Mouse (Mus musculus) layer of hippocampus, adult 2 months (tissue): ENCODE data around the gene Slc25a22. TPM values are rescaled to one million over a fixed set of nuclear protein-coding genes. Genes with fewer than 3 reads are reported as not detected.
"Not testable (repeated sequence)": the region's sequence is repeated elsewhere in the genome, so short reads cannot be mapped to it uniquely, and the experiment has no call there.

Source experiments
- DNase-seq, 2 experiments: peaks; one replicate each; pipeline ENCODE4 v3.0.0; 2022; ENCODE audit warnings: low spot score in 2 of 2
- H3K27ac ChIP-seq: fragments of 200-600 bp; 2 replicates; pipeline ENCODE4 v1.8.1; 2022
- H3K4me3 ChIP-seq: fragments of 200-600 bp; 2 replicates; pipeline ENCODE4 v1.8.1; 2022; ENCODE audit warnings: mild to moderate bottlenecking
- CTCF ChIP-seq: fragments of 200-600 bp; conservative IDR thresholded peaks from 2 replicates; pipeline ENCODE4 v1.8.1; 2022; ENCODE audit warnings: antibody characterized with exemption, mild to moderate bottlenecking, moderate library complexity
- total RNA-seq, 2 experiments: library from RNA; stranded (reverse); gene quantifications; 2 replicates each; pipeline ENCODE4 v1.2.3; 2021

Slc25a22 gene
- total RNA-seq, 2 experiments from 2014 or later, result 338 to 343 TPM

DNA sequence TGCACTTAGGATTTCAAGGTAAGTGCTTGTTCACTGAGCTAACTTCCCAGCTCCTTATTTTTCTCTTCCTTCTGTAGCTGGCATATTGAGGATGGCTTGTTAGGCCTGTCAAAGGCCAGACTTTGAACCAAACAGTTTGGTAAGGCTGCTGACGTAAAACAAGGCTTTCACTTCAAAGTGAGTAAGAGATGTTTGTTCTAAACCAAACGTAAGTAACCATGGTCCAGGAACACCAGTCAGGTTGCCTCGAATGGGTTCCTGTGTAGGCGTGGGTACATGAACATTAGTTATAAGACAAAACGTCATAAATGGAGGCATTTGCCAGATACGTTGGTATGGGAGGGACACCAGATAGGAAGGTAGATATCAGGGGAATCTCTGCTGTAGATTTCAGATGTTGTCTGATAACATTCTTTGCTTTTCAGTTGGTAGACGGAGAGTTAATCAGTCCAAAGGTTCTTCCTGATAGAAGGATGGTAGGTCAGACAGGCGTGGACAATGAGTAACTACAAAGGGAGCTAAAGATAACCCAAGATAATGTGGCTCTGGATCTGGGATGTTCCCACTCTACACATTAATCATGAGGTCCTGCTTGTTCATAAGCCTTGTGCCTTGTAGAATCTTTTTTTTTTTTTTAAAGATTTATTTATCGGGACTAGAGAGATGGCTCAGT is 17.5 kb downstream of the Slc25a22 start:
- no peak overlapping the region for H3K27ac ChIP-seq
- DNase-seq, result no peak
- H3K4me3 ChIP-seq, result no peak overlapping the region
- no peak for TF ChIP-seq CTCF

DNA sequence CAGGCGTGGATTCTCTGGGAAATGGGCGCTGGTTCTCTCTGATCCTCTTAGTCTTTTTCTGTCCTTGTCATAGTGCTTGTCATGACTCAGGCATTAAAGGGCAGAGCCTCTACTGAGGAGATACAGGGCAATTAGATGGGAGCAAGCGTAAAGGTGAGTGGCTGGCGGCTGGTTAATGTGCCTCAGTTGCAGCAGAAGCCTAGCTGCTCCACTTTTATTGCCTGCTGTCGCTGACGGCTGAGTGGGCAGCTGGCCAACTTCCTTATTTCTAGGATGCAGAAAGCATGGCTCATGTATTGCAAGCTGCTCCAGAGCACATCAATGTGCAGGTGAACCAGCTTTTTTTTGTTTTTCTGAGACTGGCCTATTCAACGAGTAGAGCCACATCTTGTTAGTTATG is 18.7 kb downstream of the Slc25a22 start:
- TF ChIP-seq CTCF, result no peak
- Histone ChIP-seq H3K4me3 (no peak overlapping the region), H3K27ac (peak overlapping the region; percentile 14; the same call in 1 of the 2 replicates)
- peak in 1 of 2 experiments; percentile 61 for DNase-seq

DNA sequence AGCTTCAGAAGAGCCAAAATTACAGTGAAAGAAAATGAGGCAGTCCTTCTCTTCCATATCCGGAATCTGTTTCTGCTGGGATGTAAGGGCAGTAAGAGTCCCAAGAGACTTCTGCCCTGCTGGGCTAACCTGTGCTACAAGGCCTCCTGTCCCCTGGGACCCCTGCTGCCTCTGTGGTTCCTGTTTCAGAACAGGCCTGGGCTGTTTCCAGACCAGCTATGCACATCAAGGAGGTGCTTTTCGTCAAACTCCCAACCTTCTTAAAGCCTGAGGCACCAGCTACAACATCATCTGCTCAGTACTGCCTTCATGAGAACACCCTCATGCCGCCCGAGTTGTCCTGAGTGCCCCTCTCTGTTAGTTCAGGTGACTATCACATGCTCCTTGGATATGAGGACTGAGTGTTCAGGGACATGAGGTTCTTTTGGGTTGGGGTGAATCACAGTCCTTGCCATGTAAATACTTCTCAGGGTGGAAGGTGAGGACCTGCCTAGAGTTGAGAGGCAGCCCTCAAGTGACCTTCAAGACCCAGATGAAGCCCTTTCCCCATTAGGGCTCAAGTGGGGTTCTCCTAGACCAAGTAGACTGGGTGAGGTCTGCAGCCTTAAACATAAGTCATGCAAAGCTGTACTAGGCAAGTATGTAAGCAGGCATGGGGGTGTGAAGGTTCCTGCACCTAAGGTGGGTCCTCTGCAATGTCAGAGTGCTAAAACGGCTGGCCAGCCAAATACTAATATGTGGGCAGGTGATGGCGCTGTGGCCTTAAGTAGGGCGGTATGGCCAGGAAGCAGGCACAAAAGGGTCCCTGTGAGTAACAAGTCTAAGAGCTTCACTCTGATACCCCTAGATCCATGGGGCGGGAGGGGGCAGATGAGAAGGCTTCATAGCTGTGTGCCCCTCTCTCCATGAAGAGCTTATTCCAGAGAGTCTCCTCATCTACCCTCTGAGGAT is 19.7 kb downstream of the Slc25a22 start:
- Histone ChIP-seq H3K27ac (no peak overlapping the region), H3K4me3 (no peak overlapping the region)
- no peak for DNase-seq
- TF ChIP-seq CTCF, result peak; percentile 16; the same call in 1 of the 2 replicates

DNA sequence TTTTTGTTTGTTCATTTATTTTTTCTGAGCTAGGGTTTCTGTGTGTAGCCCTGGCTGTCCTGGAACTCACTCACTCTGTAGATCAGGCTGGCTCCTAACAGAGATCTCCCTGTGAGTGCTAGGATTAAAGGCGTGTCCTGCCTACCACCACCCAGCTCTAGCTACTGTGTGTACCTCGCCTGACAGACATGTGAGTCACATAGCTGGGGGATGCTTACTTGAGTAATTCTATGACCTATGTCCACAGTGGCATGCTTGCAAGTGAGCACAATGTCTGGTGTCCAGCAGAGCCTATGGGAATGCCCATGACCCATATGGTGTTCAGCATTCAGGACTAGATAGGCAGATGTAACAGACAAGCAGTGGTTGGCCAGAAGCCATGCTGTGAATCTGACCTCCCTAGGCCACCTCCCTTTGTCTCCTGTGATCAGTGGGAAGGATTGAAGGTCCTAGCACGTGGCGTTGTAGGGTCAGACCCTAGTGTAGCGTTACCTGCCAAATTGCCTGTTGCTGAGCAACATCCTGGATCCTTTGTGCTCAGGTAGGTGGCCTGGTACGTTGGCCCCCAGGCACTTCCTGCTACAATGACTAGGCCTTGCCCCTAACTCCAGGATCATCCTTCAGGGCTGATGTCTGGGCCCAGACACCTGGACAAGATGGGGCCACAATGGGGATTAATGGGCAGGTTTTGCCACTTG is 21.4 kb downstream of the Slc25a22 start:
- no peak overlapping the region for H3K27ac ChIP-seq
- DNase-seq, result no peak
- no peak for TF ChIP-seq CTCF
- H3K4me3 ChIP-seq, result no peak overlapping the region

DNA sequence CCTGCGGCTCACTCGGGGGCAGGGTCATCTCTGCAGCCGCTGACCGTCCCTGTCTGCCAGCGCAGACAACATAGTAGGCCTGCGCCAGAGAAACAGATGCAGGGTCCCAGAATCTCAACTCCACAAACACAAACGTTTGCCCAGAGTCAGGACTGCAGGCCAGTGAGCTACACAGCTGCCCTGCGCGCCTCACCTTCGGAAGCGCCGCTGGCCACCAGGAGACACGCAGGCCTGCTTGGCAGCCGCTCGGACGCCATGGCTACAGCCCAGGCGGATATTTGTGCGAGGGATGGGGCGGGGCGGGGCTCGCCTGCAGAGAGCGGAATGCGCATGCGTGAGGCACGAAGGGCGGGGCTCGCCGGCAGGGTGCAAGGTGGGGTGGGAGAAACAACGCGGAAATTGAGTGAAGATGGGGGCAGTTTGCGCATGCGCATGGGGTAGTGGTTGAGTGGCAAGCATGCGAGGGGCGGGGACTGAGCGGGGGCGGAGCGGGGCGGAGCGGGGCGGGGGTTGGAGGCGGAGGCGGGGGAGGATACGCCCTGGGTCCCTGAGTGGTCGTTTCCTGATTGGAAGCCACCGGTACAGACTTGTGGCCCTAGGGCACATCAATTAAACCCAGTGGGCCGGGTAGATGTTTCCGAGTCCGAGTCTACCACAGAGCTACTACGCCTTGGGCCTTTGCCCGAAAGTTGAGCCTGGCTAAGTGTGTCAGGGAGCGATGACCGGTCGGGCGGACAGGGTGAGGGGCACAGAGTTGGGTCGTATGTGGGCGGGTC is 23.7 kb downstream of the Slc25a22 start, which contains the start of gene Gatd1:
TSS of gene Gatd1 (minus strand) at position 328 of the 776 bp plus-strand sequence.
- peak; percentile 99 to 100 for DNase-seq
- Histone ChIP-seq H3K4me3 (peak within 1 kb of the TSS; percentile 99), H3K27ac (peak within 1 kb of the TSS; percentile 94)
- TF ChIP-seq CTCF, result peak; percentile 37

DNA sequence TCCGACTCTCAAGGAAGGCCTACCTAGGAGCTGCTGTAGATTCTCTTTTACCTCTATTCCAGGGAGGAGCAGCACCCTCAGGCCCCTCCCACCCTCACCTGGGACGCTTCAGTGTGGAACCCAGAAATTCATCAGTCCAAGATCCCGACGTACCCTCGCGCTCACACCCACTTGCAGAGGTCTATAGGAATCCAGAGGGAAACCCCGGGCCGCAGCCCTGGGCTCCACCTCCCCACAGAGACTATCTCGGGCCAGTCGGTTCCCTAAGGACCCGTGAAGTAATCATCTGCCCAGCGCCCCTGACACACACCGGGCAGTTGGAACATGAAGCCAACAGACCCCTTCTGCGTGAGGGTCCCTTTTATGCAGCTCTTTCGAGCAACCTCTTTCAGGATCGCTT is 24.4 kb downstream of the Slc25a22 start:
- DNase-seq, result no peak
- H3K4me3 ChIP-seq, result peak overlapping the region; percentile 99
- no peak for TF ChIP-seq CTCF
- H3K27ac ChIP-seq, result peak overlapping the region; percentile 93

DNA sequence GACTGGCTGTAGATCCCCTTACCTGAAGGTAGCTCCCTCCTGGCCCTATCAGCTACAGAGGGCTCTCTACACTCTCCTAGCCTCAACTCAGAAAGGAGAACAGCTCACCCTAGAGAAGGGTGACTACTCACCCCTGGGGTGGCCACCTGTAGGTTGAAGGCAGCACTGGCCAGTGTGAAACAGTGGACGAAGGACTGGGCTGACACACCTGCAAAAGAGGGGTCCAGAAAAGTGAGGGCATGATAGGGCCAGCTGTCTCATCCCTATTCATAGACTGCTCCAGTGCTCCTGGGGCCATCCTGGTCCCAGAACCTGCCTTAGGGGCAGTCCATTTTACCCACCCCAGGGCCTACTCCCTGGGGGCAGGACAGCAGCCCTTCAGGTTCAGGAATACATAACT is 26.0 kb downstream of the Slc25a22 start:
- Histone ChIP-seq H3K4me3 (no peak overlapping the region), H3K27ac (no peak overlapping the region)
- no peak for TF ChIP-seq CTCF
- no peak for DNase-seq

DNA sequence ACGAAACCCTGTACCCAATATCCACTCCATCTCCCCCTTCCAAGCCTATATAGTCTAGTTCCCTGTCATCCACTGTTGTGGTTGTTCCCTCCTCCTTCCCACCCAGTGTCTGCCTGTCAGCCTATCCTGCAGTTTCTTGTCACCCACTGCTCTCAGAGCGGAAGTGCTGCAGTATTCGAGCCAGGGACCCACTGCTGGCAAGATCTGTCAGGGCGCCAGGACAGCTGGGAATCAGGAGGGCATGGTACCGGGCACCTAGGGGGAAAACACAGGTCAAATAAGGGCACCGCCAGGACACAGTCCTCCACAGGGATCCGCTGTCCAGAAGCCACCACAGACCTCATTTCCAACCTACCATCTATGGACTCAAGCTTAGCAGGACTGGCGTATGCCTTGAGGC is 27.1 kb downstream of the Slc25a22 start:
- no peak for DNase-seq
- no peak for TF ChIP-seq CTCF
- no peak overlapping the region for H3K4me3 ChIP-seq
- H3K27ac ChIP-seq, result no peak overlapping the region

DNA sequence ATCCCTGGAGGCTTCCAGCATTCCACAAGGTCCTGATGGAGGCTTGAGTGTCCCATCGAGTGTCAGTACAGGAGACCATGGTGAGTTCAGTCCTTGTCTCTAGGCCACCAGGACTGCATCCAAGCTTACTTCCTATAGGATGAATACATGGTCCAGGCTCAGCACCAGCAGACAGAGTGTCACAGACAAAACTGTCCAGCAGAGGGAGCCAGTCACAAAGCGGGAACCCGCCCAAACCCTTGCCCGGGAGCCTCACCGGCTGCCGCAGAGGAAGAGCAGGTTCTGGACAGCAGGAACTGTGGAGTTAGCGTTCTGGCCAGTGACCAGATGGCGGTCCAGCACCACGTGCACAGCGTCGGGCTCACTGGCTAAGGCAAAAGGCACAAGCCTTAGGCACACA is 28.9 kb downstream of the Slc25a22 start:
- TF ChIP-seq CTCF, result peak; percentile 98
- H3K4me3 ChIP-seq, result no peak overlapping the region
- no peak overlapping the region for H3K27ac ChIP-seq
- DNase-seq, result peak; percentile 82 to 87

DNA sequence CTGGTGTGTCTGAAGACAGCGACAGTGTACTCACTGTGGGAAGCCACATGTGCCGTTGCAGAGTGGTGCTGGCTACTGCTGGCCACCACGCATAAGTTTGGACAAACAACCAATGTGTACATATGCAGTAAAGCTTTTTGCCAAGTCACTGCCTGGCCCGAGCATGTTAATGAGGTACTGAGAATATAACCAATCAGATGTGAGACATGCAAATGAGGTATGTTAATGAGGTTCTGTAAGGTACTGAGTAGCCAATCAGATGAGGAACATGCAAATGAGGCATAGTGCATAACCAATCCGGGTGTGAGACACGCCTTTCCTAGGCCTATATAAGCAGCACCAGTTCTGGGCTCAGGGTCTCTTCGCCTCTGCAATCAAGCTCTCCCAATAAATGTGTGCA is 30.0 kb downstream of the Slc25a22 start:
- not testable (repeated sequence) for H3K4me3 ChIP-seq, H3K27ac ChIP-seq, DNase-seq

DNA sequence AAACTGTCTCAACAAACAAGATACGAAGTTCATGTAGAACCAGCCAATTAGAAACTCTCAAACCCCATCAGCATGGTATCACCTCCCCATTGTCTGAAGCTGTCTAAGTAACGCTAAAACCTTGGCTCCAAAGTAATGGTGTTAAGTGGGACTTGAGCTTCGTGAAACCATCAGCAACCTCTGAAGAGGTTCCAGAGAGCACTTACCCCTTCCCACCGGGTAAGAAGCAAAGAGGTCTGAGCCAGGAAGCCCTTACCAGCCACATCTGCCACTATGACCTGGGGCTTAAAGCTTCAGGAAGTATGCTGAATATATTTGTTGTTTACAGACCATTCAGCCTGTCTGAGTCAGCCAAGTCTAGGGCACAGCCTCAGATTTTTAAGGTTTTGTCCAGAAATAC is 32.2 kb downstream of the Slc25a22 start:
- no peak for TF ChIP-seq CTCF
- Histone ChIP-seq H3K4me3 (no peak overlapping the region), H3K27ac (no peak overlapping the region)
- DNase-seq, result no peak

DNA sequence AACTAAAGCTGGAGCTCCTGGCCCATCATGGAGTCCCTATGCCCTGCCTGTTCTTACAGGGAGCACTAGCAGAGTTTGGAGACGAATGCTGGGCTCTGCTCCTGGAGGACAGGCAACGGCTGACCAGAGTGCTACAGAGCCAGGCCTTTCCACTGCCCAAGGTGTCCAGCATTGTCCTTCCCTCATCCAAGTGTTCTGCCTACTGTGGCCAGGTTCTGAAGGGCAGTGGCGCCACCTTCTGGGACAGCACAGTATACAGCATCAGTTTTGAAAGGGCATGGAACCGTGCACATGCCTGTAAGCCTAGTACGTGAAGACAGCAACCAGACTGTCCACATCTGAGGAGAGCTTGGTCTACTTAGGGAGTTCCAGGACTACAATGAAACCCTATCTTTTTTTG is 34.4 kb downstream of the Slc25a22 start:
- no peak overlapping the region for H3K27ac ChIP-seq
- peak; percentile 78 for TF ChIP-seq CTCF
- no peak overlapping the region for H3K4me3 ChIP-seq
- DNase-seq, result peak in 1 of 2 experiments; percentile 39

DNA sequence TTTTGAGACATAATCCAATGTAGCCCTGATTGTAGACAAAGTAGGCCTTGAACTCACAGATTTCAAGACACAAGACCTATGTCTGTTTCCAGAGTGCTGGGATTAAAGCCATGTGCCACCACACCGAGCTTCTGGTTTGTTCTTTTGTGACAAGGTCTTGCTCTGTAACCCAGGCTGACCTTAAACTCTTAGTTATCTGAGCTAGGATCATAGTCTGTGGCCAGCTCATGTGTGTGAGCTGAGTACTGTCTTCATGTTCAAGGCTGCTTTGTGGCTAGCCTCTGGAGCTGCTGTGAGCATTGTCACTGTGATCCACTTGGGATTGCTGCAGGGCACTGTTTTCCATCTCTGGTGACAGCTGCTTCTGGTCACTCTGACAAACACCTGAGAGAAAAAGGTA is 42.3 kb downstream of the Slc25a22 start:
- DNase-seq, result no peak
- Histone ChIP-seq H3K27ac (no peak overlapping the region), H3K4me3 (no peak overlapping the region)
- no peak for TF ChIP-seq CTCF
